In genomic region chr13:24762254-24762653, GRCm38 (mm10) we compare ENCODE assay signal across 9 mouse cellular contexts. TPM values are rescaled to one million over a fixed set of nuclear protein-coding genes. Genes with fewer than 3 reads are reported as not detected.
DNase-seq lines count a peak whose midpoint lies in the region; ATAC-seq and TF ChIP-seq lines count a peak whose summit lies in the region.
"Had no signal": no experiment of that assay in that cellular context is flagged by ENCODE, and none has a peak within 500 bp of the region (broad histone marks: within the 10 kb centered on the region; RNA-seq: fewer than 3 reads in every experiment).

No protein-coding gene starts in this region.

- peaks cover 29% of the 10 kb centered on the region for H3K36me3 ChIP-seq in C2C12 (ENCODE audit: control insufficient read depth, insufficient read depth)
- 0 out of 2 replicates have a peak, but pooled peaks cover 2% of the 10 kb centered on the region for H3K36me3 ChIP-seq in forebrain, embryonic 15.5 days
- peaks cover 26% of the 10 kb centered on the region for H3K36me3 ChIP-seq in liver, embryonic 14.5 days (replicated peaks; ENCODE audit: control insufficient read depth, insufficient read depth, low read depth)

- intact Hi-C loops in heart, postnatal 10 days (cut with DNase I): no loop called here

- H3ac ChIP-seq in C2C12 (ENCODE audit: control insufficient read depth, insufficient read length, low read depth): no peak overlapping the region

- H3K9me3 ChIP-seq in forebrain, embryonic 15.5 days: no peaks in the 10 kb centered on the region
- H3K9me3 ChIP-seq in liver, embryonic 14.5 days (ENCODE audit: control insufficient read depth, low read length): no peaks in the 10 kb centered on the region

- 42% methylated on average over 4 of the region's 4 CpGs for WGBS in forebrain, embryonic 15.5 days
- 20% methylated on average over 4 of the region's 4 CpGs for WGBS in liver, embryonic 14.5 days (ENCODE audit: insufficient replicate concordance)

- H3K79me3 ChIP-seq in C2C12 (ENCODE audit: low read depth): peaks cover 38% of the 10 kb centered on the region

- no peaks in the 10 kb centered on the region for H3K27me3 ChIP-seq in C2C12 (ENCODE audit: control insufficient read depth, insufficient read depth, insufficient read length)
- no peaks in the 10 kb centered on the region for H3K27me3 ChIP-seq in forebrain, embryonic 15.5 days
- no peaks in the 10 kb centered on the region for H3K27me3 ChIP-seq in liver, embryonic 14.5 days (ENCODE audit: control insufficient read depth, insufficient read depth, low read length)

- TF ChIP-seq CTCF in C2C12 (IDR thresholded peaks at IDR 0.05; ENCODE audit: control insufficient read depth, insufficient read depth, insufficient read length): no peak
- TF ChIP-seq CTCF in liver, embryonic 14.5 days (IDR thresholded peaks at IDR 0.05; ENCODE audit: low read depth): no peak

- peak overlapping the region; percentile 72 for H3K4me2 ChIP-seq in forebrain, embryonic 15.5 days (replicated peaks)
- H3K4me2 ChIP-seq in liver, embryonic 14.5 days (ENCODE audit: low read depth): peak overlapping the region; percentile 94

- 0 out of 2 replicates have a peak, but pooled peaks have one; percentile 3 for ATAC-seq in forebrain, embryonic 15.5 days (replicated peaks)
- no peak for ATAC-seq in liver, embryonic 14.5 days (ENCODE audit: insufficient read depth)

- peak; percentile 61 for DNase-seq in heart, adult 11 months
- DNase-seq in heart, postnatal 10 days: no peak
- DNase-seq in liver, embryonic 14.5 days (ENCODE audit: low read depth in 3 of 3, low spot score in 3 of 3): no peak
- DNase-seq in frontal cortex, postnatal 25 days (ENCODE audit: low spot score in 2 of 2): no peak
- no peak for DNase-seq in T-cell, adult 2 months (ENCODE audit: low spot score)
- DNase-seq in urinary bladder, postnatal 14 days (ENCODE audit: low spot score): no peak

- H3K9ac ChIP-seq in forebrain, embryonic 15.5 days (replicated peaks): peak overlapping the region; percentile 64
- peak overlapping the region; percentile 100 for H3K9ac ChIP-seq in liver, embryonic 14.5 days (replicated peaks)

- H3K4me3 ChIP-seq in C2C12 (ENCODE audit: insufficient read depth, poor library complexity, severe bottlenecking): peak overlapping the region; percentile 92
- H3K4me3 ChIP-seq in forebrain, embryonic 15.5 days: peak overlapping the region; percentile 94
- H3K4me3 ChIP-seq in liver, embryonic 14.5 days (ENCODE audit: insufficient read depth in 1 of 2, low read depth in 2 of 2, low read length in 2 of 2): peak overlapping the region; percentile 98 to 99; a peak in 3 of 4 replicates

- no peak for TF ChIP-seq EP300 in liver, embryonic 14.5 days (IDR thresholded peaks at IDR 0.05; ENCODE audit: low read depth)

- peaks cover 11% of the 10 kb centered on the region; the same call in 1 of the 2 replicates for H3K4me1 ChIP-seq in forebrain, embryonic 15.5 days
- H3K4me1 ChIP-seq in liver, embryonic 14.5 days (replicated peaks; ENCODE audit: control insufficient read depth in 2 of 2, insufficient read depth in 2 of 2, low read length in 1 of 2): peaks cover 14 to 20% of the 10 kb centered on the region in 2 experiments

- peaks cover 44% of the 10 kb centered on the region for H3K79me2 ChIP-seq in C2C12 (ENCODE audit: control insufficient read depth, insufficient read depth)

- no peak overlapping the region for H3K27ac ChIP-seq in forebrain, embryonic 15.5 days (replicated peaks)
- H3K27ac ChIP-seq in liver, embryonic 14.5 days: peak overlapping the region; percentile 33; the same call in 1 of the 2 replicates

TF ChIP-seq in C2C12, 6 proteins besides CTCF, POLR2A, EP300 and RAD21:
- TF ChIP-seq MAX (IDR thresholded peaks at IDR 0.05): no peak
- TF ChIP-seq USF1 (IDR thresholded peaks at IDR 0.05; ENCODE audit: low read depth): no peak
- TF ChIP-seq MYOG (IDR thresholded peaks at IDR 0.05; ENCODE audit: control insufficient read depth, extremely low read depth, insufficient read length): no peak
- TF ChIP-seq MYOD1 (IDR thresholded peaks at IDR 0.05; ENCODE audit: control insufficient read depth, insufficient read length, low read depth): no peak

RNA-seq across cellular contexts. Expression of gene Gmnn, which starts 0.5 kb away (rescaled TPM):
- total RNA-seq in heart, postnatal 10 days (2021): 10 to 100 TPM; 40.6 to 45.1 TPM
- 45.7 TPM for polyA plus RNA-seq in C2C12 (2012; fragmentation: generic; extraction: Trizol)
- polyA plus RNA-seq in forebrain, embryonic 15.5 days (2015; fragmentation: Nextera tagmentation; extraction: Ambion mirVana): 41.1 and 50.3 TPM in 2 replicates
- 32.1 and 65.7 TPM in 2 replicates for polyA plus RNA-seq in liver, embryonic 14.5 days (2012; rRNA removed)
- polyA plus RNA-seq in liver, embryonic 14.5 days (2014; fragmentation: Nextera tagmentation; extraction: Ambion mirVana): 149 and 153 TPM in 2 replicates

RNA-seq across cellular contexts. Expression of gene Armh2, which starts 21.2 kb away (rescaled TPM):
- total RNA-seq in heart, postnatal 10 days (2021): not detected
- not detected for polyA plus RNA-seq in C2C12 (2012; fragmentation: generic; extraction: Trizol)
- polyA plus RNA-seq in forebrain, embryonic 15.5 days (2015; fragmentation: Nextera tagmentation; extraction: Ambion mirVana): not detected in 2 replicates
- not detected in 2 replicates for polyA plus RNA-seq in liver, embryonic 14.5 days (2012; rRNA removed)
- polyA plus RNA-seq in liver, embryonic 14.5 days (2014; fragmentation: Nextera tagmentation; extraction: Ambion mirVana): not detected in 2 replicates
- total RNA-seq: layer of hippocampus, postnatal 36 days had no signal

RNA-seq across cellular contexts. Expression of gene BC005537, which starts 39.2 kb away (rescaled TPM):
- 100 to 1,000 TPM; 178 to 179 TPM for total RNA-seq in heart, postnatal 10 days (2021)
- polyA plus RNA-seq in C2C12 (2012; fragmentation: generic; extraction: Trizol): 28.3 TPM
- 29.0 and 30.8 TPM in 2 replicates for polyA plus RNA-seq in forebrain, embryonic 15.5 days (2015; fragmentation: Nextera tagmentation; extraction: Ambion mirVana)
- polyA plus RNA-seq in liver, embryonic 14.5 days (2012; rRNA removed): 17.4 and 33.5 TPM in 2 replicates
- polyA plus RNA-seq in liver, embryonic 14.5 days (2014; fragmentation: Nextera tagmentation; extraction: Ambion mirVana): 13.7 and 14.5 TPM in 2 replicates
